Mouse (Mus musculus) G1E (cell line): ENCODE measurements around the gene Pim1. TPM values are rescaled to one million over a fixed set of nuclear protein-coding genes. Genes with fewer than 3 reads are reported as not detected.
"Not testable (repeated sequence)": the region's sequence is repeated elsewhere in the genome, so short reads cannot be mapped to it uniquely, and the experiment has no call there.

Experiments used
- ATAC-seq: 2 replicates; pipeline ENCODE4 v1.8.0; 2016; ENCODE audit warnings: mild to moderate bottlenecking; ENCODE audit not compliant: insufficient number of reproducible peaks, poor library complexity, low FRiP score, severe bottlenecking; ENCODE audit errors: extremely low read depth
- DNase-seq: peaks from one replicate; pipeline ENCODE4 v3.0.0; 2012; ENCODE audit warnings: low spot score
- H3K27me3 ChIP-seq: 2 replicates; pipeline ENCODE4 v1.6.1; 2012; ENCODE audit warnings: mild to moderate bottlenecking, low read length, inconsistent platforms; ENCODE audit not compliant: insufficient read depth
- H3K36me3 ChIP-seq: replicated peaks from 2 replicates; pipeline ENCODE3; 2012; ENCODE audit warnings: mild to moderate bottlenecking, inconsistent platforms
- H3K4me1 ChIP-seq: 2 replicates; pipeline ENCODE4 v1.6.1; 2012; ENCODE audit warnings: low read depth, low read length, inconsistent platforms, mixed read lengths; ENCODE audit not compliant: insufficient read depth
- H3K4me3 ChIP-seq: 2 replicates; pipeline ENCODE4 v1.5.1; 2012; ENCODE audit warnings: low read depth, mild to moderate bottlenecking, inconsistent platforms, low read length, moderate library complexity, mixed read lengths
- H3K9me3 ChIP-seq: replicated peaks from 2 replicates; pipeline ENCODE4 v1.6.1; 2012; ENCODE audit warnings: inconsistent platforms
- CTCF ChIP-seq: IDR thresholded peaks from 2 replicates; pipeline ENCODE4 v1.5.1; 2012; ENCODE audit warnings: low read depth, low read length, inconsistent platforms, mixed read lengths
- GATA1 ChIP-seq: IDR thresholded peaks from 2 replicates; pipeline ENCODE4 v1.6.1; 2012; ENCODE audit warnings: borderline replicate concordance, low read length, inconsistent platforms, mixed read lengths
- GATA2 ChIP-seq: IDR thresholded peaks from 2 replicates; pipeline ENCODE4 v1.6.1; 2012; ENCODE audit warnings: low read depth, low read length, inconsistent platforms, borderline replicate concordance
- POLR2AphosphoS5 ChIP-seq: IDR thresholded peaks from 2 replicates; pipeline ENCODE4 v1.6.1; 2012; ENCODE audit warnings: low read depth, low read length, inconsistent platforms; ENCODE audit not compliant: insufficient replicate concordance
- TAL1 ChIP-seq: conservative IDR thresholded peaks from 2 replicates; pipeline ENCODE4 v1.6.1; 2012; ENCODE audit warnings: low read depth, low read length, inconsistent platforms, mixed read lengths
- polyA plus RNA-seq: library from polyadenylated mRNA; stranded (reverse); fragments of >175 nt; gene quantifications from 2 replicates; pipeline ENCODE4 v1.2.3, GENCODE M21; 2012
- total RNA-seq, 2 experiments: library from RNA; stranded (forward) in 1 of 2; stranded (reverse) in 1 of 2; fragments of 200-1000 nt in 1 of 2; fragments of >200 nt in 1 of 2; fragmentation: Nextera tagmentation in 1 of 2; gene quantifications; 2 replicates each; pipeline ENCODE4 v1.2.3; 2014 to 2017

Gene Pim1
- total and polyA plus RNA-seq, 3 experiments = 123 to 174 (median 151) TPM

GRCm38 (mm10) chr17:29493461-29493980, 3.0 kb downstream of the Pim1 start:
- DNase-seq (no peak), ATAC-seq (no peak)
- peaks cover 48% of the 10 kb centered on the region for H3K4me1 ChIP-seq
- TF ChIP-seq POLR2AphosphoS5 (no peak), GATA1 (no peak), GATA2 (no peak), CTCF (no peak), TAL1 (no peak)
- no peaks in the 10 kb centered on the region for H3K27me3 ChIP-seq
- H3K9me3 ChIP-seq = no peaks in the 10 kb centered on the region
- H3K4me3 ChIP-seq = peak overlapping the region; percentile 99
- H3K36me3 ChIP-seq = peaks cover 46% of the 10 kb centered on the region

GRCm38 (mm10) chr17:29494062-29494731, 3.6 kb downstream of the Pim1 start:
- peaks cover 46% of the 10 kb centered on the region for H3K36me3 ChIP-seq
- no peaks in the 10 kb centered on the region for H3K27me3 ChIP-seq
- no peaks in the 10 kb centered on the region for H3K9me3 ChIP-seq
- peak overlapping the region; percentile 99 for H3K4me3 ChIP-seq
- no peak for TF ChIP-seq CTCF
- TF ChIP-seq GATA2 = no peak
- TF ChIP-seq TAL1 = no peak
- TF ChIP-seq GATA1 = no peak
- TF ChIP-seq POLR2AphosphoS5 = no peak
- peaks cover 45% of the 10 kb centered on the region for H3K4me1 ChIP-seq
- DNase-seq (no peak), ATAC-seq (no peak)

- H3K4me3 ChIP-seq = peak overlapping the region; percentile 99
- H3K9me3 ChIP-seq = no peaks in the 10 kb centered on the region
- TF ChIP-seq POLR2AphosphoS5 = 0 out of 2 replicates have a peak, but pooled peaks have one; percentile 57
- TF ChIP-seq GATA2 = no peak
- ATAC-seq (no peak), DNase-seq (no peak)
- H3K27me3 ChIP-seq = no peaks in the 10 kb centered on the region
- peaks cover 46% of the 10 kb centered on the region for H3K36me3 ChIP-seq
- H3K4me1 ChIP-seq = peaks cover 45% of the 10 kb centered on the region
Measured at GRCm38 (mm10) chr17:29494732-29495076, 4.2 kb downstream of the Pim1 start.

- TF ChIP-seq POLR2AphosphoS5 (no peak; the same call in 1 of the 2 replicates), GATA2 (no peak), CTCF (no peak), GATA1 (no peak), TAL1 (no peak)
- Histone ChIP-seq H3K4me3 (no peak overlapping the region), H3K9me3 (no peaks in the 10 kb centered on the region), H3K4me1 (peaks cover 54% of the 10 kb centered on the region), H3K27me3 (no peaks in the 10 kb centered on the region), H3K36me3 (peaks cover 43% of the 10 kb centered on the region)
- ATAC-seq (no peak), DNase-seq (no peak)
Measured at GRCm38 (mm10) chr17:29496211-29497070, 5.9 kb downstream of the Pim1 start.

GRCm38 (mm10) chr17:29497071-29497354, 6.5 kb downstream of the Pim1 start:
- Histone ChIP-seq H3K4me1 (peaks cover 60% of the 10 kb centered on the region), H3K9me3 (no peaks in the 10 kb centered on the region), H3K36me3 (peaks cover 37% of the 10 kb centered on the region), H3K4me3 (no peak overlapping the region), H3K27me3 (no peaks in the 10 kb centered on the region)
- TF ChIP-seq GATA1 (no peak), GATA2 (no peak), POLR2AphosphoS5 (no peak), CTCF (no peak), TAL1 (no peak)
- ATAC-seq (no peak), DNase-seq (no peak)

- DNase-seq, ATAC-seq, H3K27me3 ChIP-seq, H3K9me3 ChIP-seq, H3K4me3 ChIP-seq: not testable (repeated sequence)
- Histone ChIP-seq H3K36me3 (peaks cover 35% of the 10 kb centered on the region), H3K4me1 (peaks cover 64% of the 10 kb centered on the region)
Measured at GRCm38 (mm10) chr17:29497481-29497880, 6.9 kb downstream of the Pim1 start.
